Mouse (Mus musculus) spleen, adult 2 months (tissue): Measurements from ENCODE around the gene Ptprg. TPM values are rescaled to one million over a fixed set of nuclear protein-coding genes. Genes with fewer than 3 reads are reported as not detected.
"Not testable (repeated sequence)": the region's sequence is repeated elsewhere in the genome, so short reads cannot be mapped to it uniquely, and the experiment has no call there.

Source experiments
- DNase-seq, 2 experiments: peaks; one replicate each; pipeline versions ENCODE4 v3.0.0 to v3.0.0-alpha.2; 2012 to 2021; ENCODE audit warnings: low spot score in 2 of 2, low read depth in 1 of 2
- H3K27ac ChIP-seq: fragments of 200-500 bp; 2 replicates; pipeline ENCODE4 v1.5.1; 2012; ENCODE audit warnings: low read length, inconsistent platforms; ENCODE audit not compliant: insufficient read depth
- H3K27me3 ChIP-seq: fragments of 200-500 bp; 2 replicates; pipeline ENCODE4 v1.6.1; 2012; ENCODE audit warnings: mild to moderate bottlenecking, moderate library complexity, low read length, inconsistent platforms; ENCODE audit not compliant: control insufficient read depth, insufficient read depth
- H3K36me3 ChIP-seq: fragments of 200-500 bp; 2 replicates; pipeline ENCODE4 v1.6.1; 2012; ENCODE audit warnings: mild to moderate bottlenecking, low read length, inconsistent platforms; ENCODE audit not compliant: control insufficient read depth, insufficient read depth
- H3K4me1 ChIP-seq: fragments of 200-500 bp; 2 replicates; pipeline ENCODE4 v1.6.1; 2011; ENCODE audit warnings: inconsistent platforms; ENCODE audit not compliant: control insufficient read depth, insufficient read depth, insufficient read length
- H3K4me3 ChIP-seq: fragments of 200-500 bp; 2 replicates; pipeline ENCODE4 v1.5.1; 2011; ENCODE audit warnings: mild to moderate bottlenecking, inconsistent platforms; ENCODE audit not compliant: insufficient read depth, insufficient read length; ENCODE audit errors: extremely low read depth
- CTCF ChIP-seq: fragments of 200-500 bp; IDR thresholded peaks from 2 replicates; pipeline ENCODE4 v1.5.1; 2011; ENCODE audit warnings: mild to moderate bottlenecking, inconsistent platforms; ENCODE audit not compliant: insufficient read depth, insufficient read length, insufficient replicate concordance; ENCODE audit errors: extremely low read depth
- POLR2A ChIP-seq: fragments of 200-500 bp; IDR thresholded peaks from 2 replicates; pipeline ENCODE4 v1.6.1; 2011; ENCODE audit warnings: low read depth, low read length, inconsistent platforms
- WGBS: fragments of 180-500 bp; shearing (Covaris S2); methylation state at CpG from one replicate; pipeline ENCODE4 v1.1.7; 2018; 5-methylcytosine and 5-hydroxymethylcytosine counted together
- polyA plus RNA-seq: library from polyadenylated mRNA; depleted of rRNA; stranded (reverse); fragments of >200 nt; gene quantifications from 2 replicates; pipeline ENCODE4 v1.2.3, GENCODE M21; 2012

The Ptprg gene
- polyA plus RNA-seq, 1 experiment, result 4.9 TPM

- peak overlapping the region; percentile 36 for H3K27ac ChIP-seq
- no peaks in the 10 kb centered on the region for H3K4me1 ChIP-seq
- TF ChIP-seq CTCF, result no peak
- no peak for TF ChIP-seq POLR2A
- DNase-seq, result no peak
- 32% methylated on average over 7 of the region's 7 CpGs for WGBS
- H3K27me3 ChIP-seq, result no peaks in the 10 kb centered on the region
- H3K36me3 ChIP-seq, result no peaks in the 10 kb centered on the region
- no peak overlapping the region for H3K4me3 ChIP-seq
Measured at GRCm38 (mm10) chr14:11811142-11811761, 257.9 kb downstream of the Ptprg start.

DNA sequence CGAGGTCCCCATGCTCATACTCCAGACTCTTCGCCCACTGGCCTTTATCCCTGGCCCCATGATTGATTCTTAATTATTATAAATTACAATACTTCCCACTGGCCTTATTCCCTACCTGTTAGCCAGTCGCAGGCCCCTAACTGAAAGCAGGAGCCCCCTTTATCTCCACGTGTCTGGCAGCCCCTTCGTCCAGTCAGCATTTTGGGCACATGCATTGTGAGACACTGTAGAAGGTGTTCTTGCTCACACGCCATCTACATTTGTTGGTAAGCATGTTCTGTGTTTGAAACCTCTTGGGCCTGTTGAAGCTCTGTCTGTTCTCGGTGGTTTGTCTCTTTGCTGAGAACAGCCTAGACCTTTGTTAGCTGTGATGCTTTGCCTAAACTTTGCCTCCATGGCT is 259.0 kb downstream of the Ptprg start:
- TF ChIP-seq POLR2A, result no peak
- TF ChIP-seq CTCF, result no peak
- Histone ChIP-seq H3K4me3 (no peak overlapping the region), H3K4me1 (no peaks in the 10 kb centered on the region), H3K27ac (no peak overlapping the region), H3K27me3 (no peaks in the 10 kb centered on the region), H3K36me3 (no peaks in the 10 kb centered on the region)
- 92% methylated on average over 7 of the region's 7 CpGs for WGBS
- DNase-seq, result no peak

- H3K4me3 ChIP-seq, H3K36me3 ChIP-seq, H3K27me3 ChIP-seq, DNase-seq, H3K27ac ChIP-seq, H3K4me1 ChIP-seq: not testable (repeated sequence)
- WGBS, result 73% methylated on average over 4 of the region's 4 CpGs
Measured at GRCm38 (mm10) chr14:11814811-11815210, 261.5 kb downstream of the Ptprg start.

DNA sequence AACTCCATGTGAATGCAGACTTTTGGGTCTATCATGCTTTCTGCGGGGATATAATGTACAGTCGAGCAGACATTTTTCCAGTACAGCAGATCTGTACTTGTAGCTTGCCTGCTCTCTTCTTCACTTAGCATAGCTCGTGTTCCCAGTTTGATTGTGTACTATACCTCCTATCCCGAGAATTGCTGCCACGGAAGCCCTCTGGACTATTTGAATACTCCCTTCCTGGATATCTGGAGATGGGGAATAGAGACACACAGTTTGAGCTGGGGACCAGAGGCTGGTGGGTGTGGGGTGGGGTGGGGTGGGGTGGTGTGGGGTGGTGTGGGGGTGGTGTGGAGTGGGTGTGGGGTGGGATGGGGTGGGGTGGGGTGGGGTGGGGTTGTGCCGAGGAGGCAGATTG is 263.9 kb downstream of the Ptprg start:
- H3K36me3 ChIP-seq, result no peaks in the 10 kb centered on the region
- H3K27ac ChIP-seq, result no peak overlapping the region
- no peak for DNase-seq
- no peaks in the 10 kb centered on the region for H3K4me1 ChIP-seq
- no peak for TF ChIP-seq POLR2A
- no peak for TF ChIP-seq CTCF
- H3K4me3 ChIP-seq, result no peak overlapping the region
- WGBS, result 82% methylated on average over 6 of the region's 6 CpGs
- no peaks in the 10 kb centered on the region for H3K27me3 ChIP-seq

DNA sequence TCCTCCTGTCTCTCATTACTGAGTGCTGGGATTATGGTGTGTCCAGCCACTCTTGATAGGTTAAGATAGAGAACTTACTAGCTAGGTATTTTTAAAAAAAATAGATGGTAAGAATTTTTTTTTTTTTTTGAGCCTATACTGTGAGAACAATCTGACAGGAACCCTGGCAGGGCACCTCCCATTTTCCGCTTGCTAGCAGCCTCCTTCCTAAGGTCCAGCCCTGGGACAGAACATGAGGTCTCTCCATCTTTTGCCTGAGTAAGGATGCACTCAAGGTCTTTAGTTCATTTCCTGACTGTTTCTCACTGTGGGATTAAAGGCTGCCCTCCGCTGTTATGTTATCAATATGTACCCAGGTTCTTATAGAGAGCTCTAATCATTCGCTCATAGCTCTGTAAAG is 264.7 kb downstream of the Ptprg start:
- Histone ChIP-seq H3K4me3 (no peak overlapping the region), H3K27ac (no peak overlapping the region), H3K36me3 (no peaks in the 10 kb centered on the region), H3K27me3 (no peaks in the 10 kb centered on the region), H3K4me1 (no peaks in the 10 kb centered on the region)
- DNase-seq, result no peak
- 88% methylated on average over 3 of the region's 3 CpGs for WGBS
- TF ChIP-seq CTCF (no peak), POLR2A (no peak)

- Histone ChIP-seq H3K36me3 (no peaks in the 10 kb centered on the region), H3K27me3 (no peaks in the 10 kb centered on the region), H3K27ac (no peak overlapping the region), H3K4me3 (no peak overlapping the region), H3K4me1 (no peaks in the 10 kb centered on the region)
- TF ChIP-seq CTCF (no peak), POLR2A (no peak)
- DNase-seq, result no peak
- WGBS, result 86% methylated on average over 8 of the region's 8 CpGs
Measured at GRCm38 (mm10) chr14:11818721-11819120, 265.4 kb downstream of the Ptprg start.

DNA sequence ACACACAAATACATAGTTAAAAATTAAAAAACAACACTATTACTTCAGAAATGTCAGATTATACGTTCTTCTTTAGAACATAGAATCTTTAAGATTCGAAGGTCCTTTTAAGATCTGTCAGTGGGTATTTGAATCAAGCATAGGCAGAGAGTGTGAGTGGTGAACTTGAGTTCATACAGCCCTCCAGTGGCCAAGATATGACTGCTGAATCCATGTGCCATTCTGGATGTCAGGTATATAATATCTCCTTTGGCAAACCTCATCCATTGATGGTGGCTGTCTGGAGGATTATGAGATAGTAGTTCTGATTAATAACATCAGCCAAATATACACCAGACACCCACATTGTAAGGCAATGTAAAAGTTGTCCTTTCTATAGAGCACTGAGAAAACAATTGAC is 266.0 kb downstream of the Ptprg start:
- Histone ChIP-seq H3K4me1 (no peaks in the 10 kb centered on the region), H3K27me3 (no peaks in the 10 kb centered on the region), H3K4me3 (no peak overlapping the region), H3K27ac (no peak overlapping the region), H3K36me3 (no peaks in the 10 kb centered on the region)
- WGBS, result 81% methylated on average over 2 of the region's 2 CpGs
- TF ChIP-seq POLR2A (no peak), CTCF (no peak)
- DNase-seq, result no peak
